Mouse (Mus musculus) CH12.LX (cell line): ENCODE results near the gene Smim15. TPM values are rescaled to one million over a fixed set of nuclear protein-coding genes. Genes with fewer than 3 reads are reported as not detected.

Experiments
- DNase-seq: peaks from one replicate; pipeline ENCODE4 v3.0.0-alpha.2; 2013; ENCODE audit errors: extremely low read depth
- H3K27ac ChIP-seq: 2 replicates; pipeline ENCODE4 v1.5.1; 2012; ENCODE audit warnings: low read depth, mild to moderate bottlenecking, control low read depth, moderate library complexity; ENCODE audit not compliant: insufficient read depth
- H3K27me3 ChIP-seq: replicated peaks from 2 replicates; pipeline ENCODE3; 2012; ENCODE audit warnings: inconsistent platforms
- H3K36me3 ChIP-seq, 2 experiments: replicated peaks in 1 of 2; 2 replicates each; pipeline versions ENCODE3 to v1.6.1; 2012; ENCODE audit warnings: inconsistent platforms in 1 of 2, low read length in 1 of 2, mild to moderate bottlenecking in 1 of 2, mixed read lengths in 1 of 2, moderate library complexity in 1 of 2; ENCODE audit not compliant: control insufficient read depth in 1 of 2, insufficient read depth in 1 of 2
- H3K4me1 ChIP-seq, 2 experiments: 2 replicates each; pipeline ENCODE4 v1.6.1; 2012; ENCODE audit warnings: inconsistent platforms in 1 of 2, moderate library complexity in 1 of 2; ENCODE audit not compliant: insufficient read depth in 2 of 2, control insufficient read depth in 1 of 2
- H3K4me2 ChIP-seq: 2 replicates; pipeline ENCODE4 v1.6.1; 2012; ENCODE audit warnings: low read depth, mild to moderate bottlenecking, control low read depth; ENCODE audit not compliant: poor library complexity, insufficient read depth, severe bottlenecking
- H3K4me3 ChIP-seq, 3 experiments: fragments of 150-350 bp in 1 of 3; sonication (generic) in 1 of 3; replicated peaks in 1 of 3; 2 replicates each; pipeline versions ENCODE3 to v1.5.1; 2011 to 2012; ENCODE audit warnings: low read depth in 2 of 3, low read length in 2 of 3, mild to moderate bottlenecking in 2 of 3, moderate library complexity in 2 of 3, control low read depth in 1 of 3, improper control_type of control experiment in 1 of 3, inconsistent platforms in 1 of 3, mixed read lengths in 1 of 3; ENCODE audit not compliant: poor library complexity in 1 of 3
- H3K79me2 ChIP-seq: replicated peaks from 2 replicates; pipeline ENCODE4 v1.6.1; 2012; ENCODE audit warnings: mild to moderate bottlenecking, moderate library complexity; ENCODE audit not compliant: control insufficient read depth, poor library complexity, insufficient read depth, severe bottlenecking; ENCODE audit errors: extremely low read depth
- H3K9ac ChIP-seq: 2 replicates; pipeline ENCODE4 v1.6.1; 2012; ENCODE audit warnings: low read depth, mild to moderate bottlenecking, control low read depth, moderate library complexity; ENCODE audit not compliant: insufficient read depth
- H3K9me3 ChIP-seq: replicated peaks from 2 replicates; pipeline ENCODE3; 2012; ENCODE audit warnings: low read length, inconsistent platforms, mixed read lengths
- BHLHE40 ChIP-seq: IDR thresholded peaks from 2 replicates; pipeline ENCODE4 v1.6.1; 2011; ENCODE audit warnings: mild to moderate bottlenecking, low read depth, low read length, improper control_type of control experiment
- CHD1 ChIP-seq: IDR thresholded peaks from 2 replicates; pipeline ENCODE4 v1.6.1; 2012; ENCODE audit warnings: low read depth, low read length, improper control_type of control experiment, inconsistent platforms
- CHD2 ChIP-seq: IDR thresholded peaks from 2 replicates; pipeline ENCODE4 v1.6.1; 2011; ENCODE audit warnings: low read length, improper control_type of control experiment
- CTCF ChIP-seq, 2 experiments: IDR thresholded peaks in 1 of 2; conservative IDR thresholded peaks in 1 of 2; 2 replicates each; pipeline ENCODE4 v1.5.1; 2011 to 2012; ENCODE audit warnings: low read depth in 2 of 2, low read length in 2 of 2, improper control_type of control experiment in 1 of 2, inconsistent platforms in 1 of 2, mild to moderate bottlenecking in 1 of 2, moderate library complexity in 1 of 2
- E2F4 ChIP-seq: IDR thresholded peaks from 2 replicates; pipeline ENCODE4 v1.6.1; 2011; ENCODE audit warnings: low read depth, low read length, improper control_type of control experiment; ENCODE audit not compliant: insufficient replicate concordance
- ELF1 ChIP-seq: IDR thresholded peaks from 2 replicates; pipeline ENCODE4 v1.6.1; 2014; ENCODE audit warnings: low read depth, mild to moderate bottlenecking, inconsistent platforms, low read length, improper control_type of control experiment
- EP300 ChIP-seq: IDR thresholded peaks from 2 replicates; pipeline ENCODE4 v1.6.1; 2011; ENCODE audit warnings: low read length, improper control_type of control experiment
- ETS1 ChIP-seq: conservative IDR thresholded peaks from 2 replicates; pipeline ENCODE4 v1.6.1; 2012; ENCODE audit warnings: low read depth, mild to moderate bottlenecking, inconsistent platforms, low read length, improper control_type of control experiment, moderate library complexity
- GABPA ChIP-seq: IDR thresholded peaks from 2 replicates; pipeline ENCODE4 v1.6.1; 2012; ENCODE audit warnings: low read depth, low read length, improper control_type of control experiment, inconsistent platforms; ENCODE audit not compliant: insufficient replicate concordance
- HCFC1 ChIP-seq: IDR thresholded peaks from 2 replicates; pipeline ENCODE4 v1.6.1; 2012; ENCODE audit warnings: low read depth, mild to moderate bottlenecking, inconsistent platforms, low read length, improper control_type of control experiment
- IRF4 ChIP-seq: IDR thresholded peaks from 2 replicates; pipeline ENCODE4 v1.6.1; 2014; ENCODE audit warnings: low read depth, mild to moderate bottlenecking, inconsistent platforms, low read length, improper control_type of control experiment
- JUN ChIP-seq: IDR thresholded peaks from 2 replicates; pipeline ENCODE4 v1.6.1; 2011; ENCODE audit warnings: low read depth, mild to moderate bottlenecking, low read length, improper control_type of control experiment, moderate library complexity; ENCODE audit not compliant: insufficient read depth
- JUND ChIP-seq: conservative IDR thresholded peaks from 2 replicates; pipeline ENCODE4 v1.6.1; 2011; ENCODE audit warnings: low read depth, low read length, improper control_type of control experiment
- KAT2A ChIP-seq: IDR thresholded peaks from 2 replicates; pipeline ENCODE4 v1.6.1; 2012; ENCODE audit warnings: low read length, improper control_type of control experiment, inconsistent platforms; ENCODE audit not compliant: insufficient replicate concordance
- MAFK ChIP-seq: IDR thresholded peaks from 2 replicates; pipeline ENCODE4 v1.6.1; 2011; ENCODE audit warnings: low read length, improper control_type of control experiment; ENCODE audit not compliant: insufficient replicate concordance
- MAX ChIP-seq: IDR thresholded peaks from 2 replicates; pipeline ENCODE4 v1.6.1; 2011; ENCODE audit warnings: low read length, improper control_type of control experiment
- MAZ ChIP-seq: IDR thresholded peaks from 2 replicates; pipeline ENCODE4 v1.6.1; 2012; ENCODE audit warnings: low read depth, mild to moderate bottlenecking, inconsistent platforms, low read length, improper control_type of control experiment, moderate library complexity
- MEF2A ChIP-seq: IDR thresholded peaks from 2 replicates; pipeline ENCODE4 v1.6.1; 2014; ENCODE audit warnings: low read depth, mild to moderate bottlenecking, inconsistent platforms, low read length, improper control_type of control experiment, borderline replicate concordance
- MXI1 ChIP-seq: IDR thresholded peaks from 2 replicates; pipeline ENCODE4 v1.6.1; 2011; ENCODE audit warnings: mild to moderate bottlenecking, low read depth, low read length, improper control_type of control experiment
- MYC ChIP-seq: IDR thresholded peaks from 2 replicates; pipeline ENCODE4 v1.6.1; 2011; ENCODE audit warnings: low read depth, mild to moderate bottlenecking, improper control_type of control experiment, low read length
- NELFE ChIP-seq: IDR thresholded peaks from 2 replicates; pipeline ENCODE4 v1.6.1; 2011; ENCODE audit warnings: low read depth, low read length, improper control_type of control experiment
- NRF1 ChIP-seq: IDR thresholded peaks from 2 replicates; pipeline ENCODE4 v1.6.1; 2014; ENCODE audit warnings: low read depth, mild to moderate bottlenecking, inconsistent platforms, low read length, improper control_type of control experiment, moderate library complexity
- PAX5 ChIP-seq: IDR thresholded peaks from 2 replicates; pipeline ENCODE4 v1.6.1; 2012; ENCODE audit warnings: low read length, inconsistent platforms, mixed read lengths
- POLR2A ChIP-seq: IDR thresholded peaks from 2 replicates; pipeline ENCODE4 v1.6.1; 2011; ENCODE audit warnings: low read depth, mild to moderate bottlenecking, improper control_type of control experiment, low read length
- RAD21 ChIP-seq: IDR thresholded peaks from 2 replicates; pipeline ENCODE4 v1.6.1; 2011; ENCODE audit warnings: low read depth, mild to moderate bottlenecking, low read length, improper control_type of control experiment, moderate library complexity
- RCOR1 ChIP-seq: conservative IDR thresholded peaks from 2 replicates; pipeline ENCODE4 v1.6.1; 2012; ENCODE audit warnings: low read depth, mild to moderate bottlenecking, inconsistent platforms, low read length, improper control_type of control experiment
- SIN3A ChIP-seq: IDR thresholded peaks from 2 replicates; pipeline ENCODE4 v1.6.1; 2012; ENCODE audit warnings: low read length, improper control_type of control experiment, inconsistent platforms
- SMC3 ChIP-seq: IDR thresholded peaks from 2 replicates; pipeline ENCODE4 v1.6.1; 2011; ENCODE audit warnings: low read depth, low read length, improper control_type of control experiment
- TBP ChIP-seq: conservative IDR thresholded peaks from 2 replicates; pipeline ENCODE4 v1.6.1; 2011; ENCODE audit warnings: low read depth, low read length, improper control_type of control experiment
- TCF12 ChIP-seq: IDR thresholded peaks from 2 replicates; pipeline ENCODE4 v1.6.1; 2014; ENCODE audit warnings: low read depth, mild to moderate bottlenecking, inconsistent platforms, low read length, improper control_type of control experiment
- UBTF ChIP-seq: IDR thresholded peaks from 2 replicates; pipeline ENCODE4 v1.6.1; 2012; ENCODE audit warnings: low read depth, mild to moderate bottlenecking, inconsistent platforms, low read length, improper control_type of control experiment, moderate library complexity
- USF1 ChIP-seq: IDR thresholded peaks from 2 replicates; pipeline ENCODE4 v1.6.1; 2014; ENCODE audit warnings: low read depth, mild to moderate bottlenecking, inconsistent platforms, low read length, improper control_type of control experiment
- ZC3H11A ChIP-seq: IDR thresholded peaks from 2 replicates; pipeline ENCODE4 v1.6.1; 2012; ENCODE audit warnings: low read depth, mild to moderate bottlenecking, inconsistent platforms, low read length, improper control_type of control experiment
- ZKSCAN1 ChIP-seq: IDR thresholded peaks from 2 replicates; pipeline ENCODE4 v1.6.1; 2012; ENCODE audit warnings: low read depth, inconsistent platforms, low read length, improper control_type of control experiment, borderline replicate concordance
- ZMIZ1 ChIP-seq: IDR thresholded peaks from 2 replicates; pipeline ENCODE4 v1.6.1; 2012; ENCODE audit warnings: low read depth, mild to moderate bottlenecking, inconsistent platforms, low read length, improper control_type of control experiment
- ZNF384 ChIP-seq: IDR thresholded peaks from 2 replicates; pipeline ENCODE4 v1.6.1; 2012; ENCODE audit warnings: low read depth, low read length, improper control_type of control experiment, inconsistent platforms
- dilution Hi-C: fragments of 300-500 bp; cut with MboI; formaldehyde crosslinking; loops from 2 replicates; pipeline ENCODE4 v1.14.3; 2020; ENCODE audit warnings: low sequenced_read_pairs; ENCODE audit not compliant: extremely low pct_unique_long_range_greater_than_20kb, extremely low pct_ligation_motif_present
- in situ Hi-C: fragments of 300-500 bp; cut with MboI; formaldehyde crosslinking; loops from 3 replicates; pipeline ENCODE4 v1.14.3; 2019; ENCODE audit warnings: low sequenced_read_pairs, low pct_ligation_motif_present, low pct_unique_long_range_greater_than_20kb, mixed read lengths
- polyA plus RNA-seq: library from polyadenylated mRNA; unstranded; fragments of >175 nt; gene quantifications from 2 replicates; pipeline ENCODE4 v1.2.1, GENCODE M21; 2012; ENCODE audit warnings: low read depth; ENCODE audit not compliant: insufficient read length
- total RNA-seq, 2 experiments: library from RNA; depleted of rRNA; stranded (reverse); fragments of 300-350 nt in 1 of 2; fragments of >200 nt in 1 of 2; gene quantifications; 2 replicates each; pipeline ENCODE4 v1.2.3; 2012 to 2014

Gene Smim15
- total and polyA plus RNA-seq, 3 experiments: 32.8 to 114 (median 62.8) TPM

DNA sequence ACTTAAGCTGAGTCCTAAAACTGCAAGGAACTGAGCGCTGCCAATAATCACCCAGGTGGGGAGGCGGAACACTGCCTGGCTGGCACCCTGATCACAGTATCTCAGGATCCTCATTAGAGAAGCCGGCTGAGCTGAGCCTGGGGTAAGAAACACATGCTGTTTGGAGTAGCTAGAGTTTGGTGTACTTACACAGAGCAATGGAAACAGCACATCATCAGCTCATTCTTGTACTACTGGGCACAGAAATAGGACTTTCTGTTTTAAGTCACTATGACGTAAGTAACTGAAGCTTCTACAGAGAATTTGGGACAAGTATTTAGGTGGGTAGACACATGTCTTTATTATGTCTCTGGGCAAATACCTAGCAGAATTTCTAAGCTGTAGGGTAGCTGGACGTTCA, 41.8 kb downstream of the Smim15 start:
- DNase-seq: peak; percentile 70
- H3K9me3 ChIP-seq: no peaks in the 10 kb centered on the region
- H3K4me1 ChIP-seq: peaks cover 9 to 37% of the 10 kb centered on the region in 2 experiments
- H3K27ac ChIP-seq: peak overlapping the region; percentile 7; the same call in 1 of the 2 replicates
- H3K9ac ChIP-seq: 0 out of 2 replicates have a peak overlapping the region, but pooled peaks have one; percentile 2
- dilution Hi-C loops: no loop called here
- H3K27me3 ChIP-seq: no peaks in the 10 kb centered on the region
- in situ Hi-C loops: no loop called here
- no peaks in the 10 kb centered on the region for H3K79me2 ChIP-seq
- H3K36me3 ChIP-seq: peaks cover 0 to 39% of the 10 kb centered on the region in 2 experiments
- no peak overlapping the region for H3K4me3 ChIP-seq
- peak overlapping the region; percentile 5 for H3K4me2 ChIP-seq
- TF ChIP-seq CTCF (conservative IDR thresholded peaks at IDR 0.05 in 1 of 2, IDR thresholded peaks at IDR 0.05 in 1 of 2; ENCODE audit: low read depth in 2 of 2, low read length in 2 of 2) (no peak), GABPA (no peak), ELF1 (peak; percentile 25; the same call in 1 of the 2 replicates), ZC3H11A (no peak), ZNF384 (no peak), POLR2A (peak; percentile 35; the same call in 1 of the 2 replicates), RCOR1 (peak; percentile 24; the same call in 1 of the 2 replicates), ETS1 (peak; percentile 98), EP300 (peak; percentile 95), JUND (peak; percentile 95), CHD1 (no peak), MXI1 (no peak), ZMIZ1 (no peak), JUN (peak; percentile 98), BHLHE40 (peak; percentile 70), IRF4 (peak; percentile 93), TBP (peak; percentile 41; the same call in 1 of the 2 replicates), RAD21 (no peak; the same call in 1 of the 2 replicates), MEF2A (peak; percentile 99), NRF1 (no peak), CHD2 (no peak), NELFE (no peak), SIN3A (peak; percentile 28; the same call in 1 of the 2 replicates), SMC3 (no peak; the same call in 1 of the 2 replicates), MAX (peak; percentile 71), E2F4 (no peak), MAZ (peak; percentile 75; the same call in 1 of the 2 replicates), ZKSCAN1 (no peak), HCFC1 (peak; percentile 43), UBTF (no peak), USF1 (no peak), TCF12 (peak; percentile 85), MAFK (0 out of 2 replicates have a peak, but pooled peaks have one; percentile 43), MYC (peak; percentile 88), KAT2A (no peak), PAX5 (no peak)
